Mouse (Mus musculus) MEL (cell line): ENCODE data around the gene Tie1. TPM values are rescaled to one million over a fixed set of nuclear protein-coding genes. Genes with fewer than 3 reads are reported as not detected.
A peak's percentile ranks its signal among the peaks of the same experiment; 100 is the strongest.

Source experiments
- DNase-seq: peaks from one replicate; pipeline ENCODE4 v3.0.0; 2011; ENCODE audit warnings: low read depth, low spot score
- H3K27ac ChIP-seq: 2 replicates; pipeline ENCODE4 v1.5.1; 2012; ENCODE audit warnings: low read depth, mild to moderate bottlenecking, control low read depth, low read length, moderate library complexity; ENCODE audit not compliant: control insufficient read depth
- H3K27me3 ChIP-seq, 2 experiments: fragments of 150-350 bp in 1 of 2; sonication (generic) in 1 of 2; 2 replicates each; pipeline ENCODE4 v1.6.1; 2012; ENCODE audit warnings: low read length in 2 of 2, mild to moderate bottlenecking in 2 of 2, improper control_type of control experiment in 1 of 2, moderate library complexity in 1 of 2; ENCODE audit not compliant: insufficient read depth in 2 of 2, control insufficient read depth in 1 of 2
- H3K36me3 ChIP-seq, 2 experiments: 2 replicates each; pipeline ENCODE4 v1.6.1; 2012 to 2014; ENCODE audit warnings: low read length in 2 of 2, improper control_type of control experiment in 1 of 2, inconsistent platforms in 1 of 2, mild to moderate bottlenecking in 1 of 2; ENCODE audit not compliant: insufficient read depth in 2 of 2, control insufficient read depth in 1 of 2
- H3K4me1 ChIP-seq, 2 experiments: fragments of 150-350 bp in 1 of 2; sonication (generic) in 1 of 2; 2 replicates each; pipeline ENCODE4 v1.6.1; 2012; ENCODE audit warnings: low read length in 2 of 2, improper control_type of control experiment in 1 of 2, mild to moderate bottlenecking in 1 of 2; ENCODE audit not compliant: insufficient read depth in 2 of 2, control insufficient read depth in 1 of 2
- H3K4me3 ChIP-seq, 2 experiments: fragments of 150-350 bp in 1 of 2; sonication (generic) in 1 of 2; 2 replicates each; pipeline ENCODE4 v1.5.1; 2012; ENCODE audit warnings: low read depth in 2 of 2, low read length in 2 of 2, mild to moderate bottlenecking in 2 of 2, moderate library complexity in 2 of 2, control low read depth in 1 of 2, improper control_type of control experiment in 1 of 2; ENCODE audit not compliant: control insufficient read depth in 1 of 2, insufficient read depth in 1 of 2
- H3K79me2 ChIP-seq: 2 replicates; pipeline ENCODE4 v1.6.1; 2012; ENCODE audit warnings: mild to moderate bottlenecking, low read length, moderate library complexity; ENCODE audit not compliant: control insufficient read depth, poor library complexity, insufficient read depth
- H3K9ac ChIP-seq: 2 replicates; pipeline ENCODE4 v1.6.1; 2012; ENCODE audit warnings: low read depth, mild to moderate bottlenecking, control low read depth, low read length, moderate library complexity; ENCODE audit not compliant: control insufficient read depth, poor library complexity, severe bottlenecking
- H3K9me3 ChIP-seq: fragments of 150-350 bp; sonication (generic); replicated peaks from 2 replicates; pipeline ENCODE4 v1.6.1; 2012; ENCODE audit warnings: mild to moderate bottlenecking, low read length, improper control_type of control experiment, moderate library complexity; ENCODE audit not compliant: insufficient read depth
- CHD1 ChIP-seq: IDR thresholded peaks from 2 replicates; pipeline ENCODE4 v1.6.1; 2012; ENCODE audit warnings: low read depth, mild to moderate bottlenecking, inconsistent platforms, low read length, improper control_type of control experiment
- CHD2 ChIP-seq: IDR thresholded peaks from 2 replicates; pipeline ENCODE4 v1.6.1; 2011; ENCODE audit warnings: low read length, improper control_type of control experiment
- E2F4 ChIP-seq: IDR thresholded peaks from 2 replicates; pipeline ENCODE4 v1.6.1; 2011; ENCODE audit warnings: low read depth, low read length, improper control_type of control experiment, borderline replicate concordance
- EP300 ChIP-seq, 2 experiments: IDR thresholded peaks; 2 replicates each; pipeline ENCODE4 v1.6.1; 2011; ENCODE audit warnings: improper control_type of control experiment in 2 of 2, low read length in 2 of 2, low read depth in 1 of 2, mild to moderate bottlenecking in 1 of 2
- GATA1 ChIP-seq: IDR thresholded peaks from 2 replicates; pipeline ENCODE4 v1.6.1; 2011; ENCODE audit warnings: low read depth, low read length, improper control_type of control experiment
- HCFC1 ChIP-seq: IDR thresholded peaks from 2 replicates; pipeline ENCODE4 v1.6.1; 2012; ENCODE audit warnings: low read depth, mild to moderate bottlenecking, inconsistent platforms, low read length, improper control_type of control experiment, moderate library complexity
- KAT2A ChIP-seq: conservative IDR thresholded peaks from 2 replicates; pipeline ENCODE4 v1.6.1; 2012; ENCODE audit warnings: low read depth, low read length, improper control_type of control experiment, inconsistent platforms
- MAFK ChIP-seq: IDR thresholded peaks from 2 replicates; pipeline ENCODE4 v1.6.1; 2011; ENCODE audit warnings: low read depth, mild to moderate bottlenecking, low read length, improper control_type of control experiment, borderline replicate concordance
- MAX ChIP-seq: IDR thresholded peaks from 2 replicates; pipeline ENCODE4 v1.6.1; 2011; ENCODE audit warnings: low read length, improper control_type of control experiment
- MAZ ChIP-seq: IDR thresholded peaks from 2 replicates; pipeline ENCODE4 v1.6.1; 2012; ENCODE audit warnings: low read depth, mild to moderate bottlenecking, inconsistent platforms, low read length, improper control_type of control experiment
- NRF1 ChIP-seq: IDR thresholded peaks from 2 replicates; pipeline ENCODE4 v1.6.1; 2014; ENCODE audit warnings: low read depth, mild to moderate bottlenecking, inconsistent platforms, low read length, improper control_type of control experiment, moderate library complexity; ENCODE audit not compliant: poor library complexity, insufficient read depth, severe bottlenecking
- POLR2AphosphoS2 ChIP-seq: IDR thresholded peaks from 2 replicates; pipeline ENCODE4 v1.6.1; 2011; ENCODE audit warnings: low read length, improper control_type of control experiment
- POLR2AphosphoS5 ChIP-seq: IDR thresholded peaks from 2 replicates; pipeline ENCODE4 v1.6.1; 2012; ENCODE audit warnings: low read depth, borderline replicate concordance, mild to moderate bottlenecking, inconsistent platforms, low read length, moderate library complexity, mixed read lengths
- SMC3 ChIP-seq: IDR thresholded peaks from 2 replicates; pipeline ENCODE4 v1.6.1; 2011; ENCODE audit warnings: low read depth, low read length, improper control_type of control experiment
- TBP ChIP-seq: IDR thresholded peaks from 2 replicates; pipeline ENCODE4 v1.8.0; 2011; ENCODE audit warnings: low read depth, low read length, improper control_type of control experiment
- TCF12 ChIP-seq: IDR thresholded peaks from 2 replicates; pipeline ENCODE4 v1.6.1; 2014; ENCODE audit warnings: low read depth, mild to moderate bottlenecking, inconsistent platforms, low read length, improper control_type of control experiment, moderate library complexity
- UBTF ChIP-seq: IDR thresholded peaks from 2 replicates; pipeline ENCODE4 v1.6.1; 2012; ENCODE audit warnings: low read depth, mild to moderate bottlenecking, inconsistent platforms, low read length, improper control_type of control experiment, moderate library complexity, borderline replicate concordance; ENCODE audit not compliant: insufficient read depth
- USF2 ChIP-seq, 2 experiments: IDR thresholded peaks; 2 replicates each; pipeline ENCODE4 v1.6.1; 2011 to 2012; ENCODE audit warnings: improper control_type of control experiment in 2 of 2, low read length in 2 of 2, borderline replicate concordance in 1 of 2, inconsistent platforms in 1 of 2, low read depth in 1 of 2, mild to moderate bottlenecking in 1 of 2; ENCODE audit not compliant: insufficient read depth in 1 of 2
- ZC3H11A ChIP-seq: IDR thresholded peaks from 2 replicates; pipeline ENCODE4 v1.6.1; 2012; ENCODE audit warnings: low read depth, mild to moderate bottlenecking, inconsistent platforms, low read length, improper control_type of control experiment
- ZNF384 ChIP-seq: IDR thresholded peaks from 2 replicates; pipeline ENCODE4 v1.6.1; 2012; ENCODE audit warnings: low read depth, mild to moderate bottlenecking, inconsistent platforms, low read length, improper control_type of control experiment
- polyA plus RNA-seq, 2 experiments: library from polyadenylated mRNA; stranded (reverse) in 1 of 2; unstranded in 1 of 2; fragments of >175 nt in 1 of 2; fragments of >200 nt in 1 of 2; gene quantifications; 2 replicates each; pipeline versions ENCODE4 v1.2.1 to v1.2.4; 2012; ENCODE audit warnings: low replicate concordance in 2 of 2, low read depth in 1 of 2; ENCODE audit not compliant: insufficient read length in 2 of 2, insufficient read depth in 1 of 2, missing spikeins in 1 of 2
- total RNA-seq: library from RNA; depleted of rRNA; stranded (reverse); fragments of 300-350 nt; gene quantifications from 2 replicates; pipeline ENCODE4 v1.2.3, GENCODE M21; 2012

Tie1 gene
- total and polyA plus RNA-seq, 3 experiments, result 0.03 TPM; not detected in 2

DNA sequence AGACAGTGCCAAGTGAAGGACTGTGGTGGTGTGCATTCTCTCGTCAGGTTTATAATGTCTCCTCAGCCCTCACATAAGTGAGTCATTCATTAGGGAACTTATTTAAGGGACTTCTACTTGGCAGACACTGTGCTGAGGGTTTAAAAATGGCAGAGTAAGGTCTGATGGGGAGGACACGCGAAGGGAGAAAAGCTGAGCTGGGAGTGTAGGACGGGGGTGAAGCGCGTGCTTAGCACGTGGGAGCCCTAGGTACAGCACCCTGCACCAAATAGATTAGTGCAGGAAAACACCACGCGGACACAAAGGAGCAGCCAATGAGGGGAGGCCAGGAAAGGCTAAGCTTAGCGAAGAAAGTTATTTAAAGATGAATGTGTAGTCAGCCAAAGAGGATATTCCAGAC is 44.8 kb downstream of the Tie1 start:
- Histone ChIP-seq H3K9me3 (no peaks in the 10 kb centered on the region), H3K4me1 (no peaks in the 10 kb centered on the region), H3K79me2 (no peaks in the 10 kb centered on the region), H3K4me3 (no peak overlapping the region), H3K27ac (no peak overlapping the region), H3K9ac (no peak overlapping the region), H3K36me3 (no peaks in the 10 kb centered on the region), H3K27me3 (peaks cover 4 to 5% of the 10 kb centered on the region in 2 experiments)
- no peak for DNase-seq
- TF ChIP-seq KAT2A (no peak), SMC3 (no peak), NRF1 (no peak), TCF12 (no peak), GATA1 (no peak), MAFK (no peak), ZNF384 (no peak), CHD1 (no peak), POLR2AphosphoS5 (no peak), TBP (no peak), USF2 (IDR thresholded peaks at IDR 0.05; ENCODE audit: borderline replicate concordance in 1 of 2, insufficient read depth in 1 of 2, low read depth in 1 of 2, low read length in 2 of 2) (no peak), POLR2AphosphoS2 (no peak), HCFC1 (no peak), CHD2 (no peak), ZC3H11A (no peak), E2F4 (no peak), UBTF (no peak), EP300 (IDR thresholded peaks at IDR 0.05; ENCODE audit: low read depth in 1 of 2, low read length in 2 of 2) (no peak)

DNA sequence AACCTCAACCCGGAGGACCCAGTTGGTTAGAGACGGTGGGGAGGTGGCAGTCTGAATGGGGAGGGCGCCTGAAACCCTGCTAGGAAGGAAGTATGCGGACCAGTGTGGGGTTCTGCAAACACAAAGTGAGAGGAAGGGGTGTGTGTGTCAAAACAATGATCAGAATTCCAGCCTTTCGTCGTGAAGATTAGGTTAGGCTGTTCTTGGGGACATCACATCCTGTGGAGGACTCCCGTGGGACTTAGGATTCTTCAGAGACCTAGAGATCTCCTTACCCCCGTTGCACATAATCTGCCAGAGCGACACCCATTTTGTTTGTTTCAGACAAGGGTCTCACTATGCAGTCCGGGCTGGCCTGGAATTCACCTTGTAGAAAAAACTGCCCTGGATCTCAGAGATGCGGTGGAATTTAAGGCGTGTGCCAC is 52.0 kb downstream of the Tie1 start:
- Histone ChIP-seq H3K27ac (peak overlapping the region; percentile 66), H3K9me3 (no peaks in the 10 kb centered on the region), H3K27me3 (peaks cover 0 to 2% of the 10 kb centered on the region in 2 experiments; a peak in 2 of 4 replicates), H3K79me2 (peaks cover 29% of the 10 kb centered on the region), H3K36me3 (peaks cover 2 to 12% of the 10 kb centered on the region in 2 experiments), H3K9ac (peak overlapping the region; percentile 80), H3K4me1 (peaks cover 0 to 18% of the 10 kb centered on the region in 2 experiments; a peak in 2 of 4 replicates), H3K4me3 (peak overlapping the region; percentile 53 to 68)
- TF ChIP-seq MAX (no peak), MAZ (0 out of 2 replicates have a peak, but pooled peaks have one; percentile 40)
- peak; percentile 56 for DNase-seq
